Mouse (Mus musculus) cerebellum, adult 11-12 months (tissue): ENCODE measurements around the gene Pnmal2.

Experiments
- DNase-seq: peaks from one replicate; pipeline ENCODE4 v3.0.0; 2022

Pnmal2 gene

DNA sequence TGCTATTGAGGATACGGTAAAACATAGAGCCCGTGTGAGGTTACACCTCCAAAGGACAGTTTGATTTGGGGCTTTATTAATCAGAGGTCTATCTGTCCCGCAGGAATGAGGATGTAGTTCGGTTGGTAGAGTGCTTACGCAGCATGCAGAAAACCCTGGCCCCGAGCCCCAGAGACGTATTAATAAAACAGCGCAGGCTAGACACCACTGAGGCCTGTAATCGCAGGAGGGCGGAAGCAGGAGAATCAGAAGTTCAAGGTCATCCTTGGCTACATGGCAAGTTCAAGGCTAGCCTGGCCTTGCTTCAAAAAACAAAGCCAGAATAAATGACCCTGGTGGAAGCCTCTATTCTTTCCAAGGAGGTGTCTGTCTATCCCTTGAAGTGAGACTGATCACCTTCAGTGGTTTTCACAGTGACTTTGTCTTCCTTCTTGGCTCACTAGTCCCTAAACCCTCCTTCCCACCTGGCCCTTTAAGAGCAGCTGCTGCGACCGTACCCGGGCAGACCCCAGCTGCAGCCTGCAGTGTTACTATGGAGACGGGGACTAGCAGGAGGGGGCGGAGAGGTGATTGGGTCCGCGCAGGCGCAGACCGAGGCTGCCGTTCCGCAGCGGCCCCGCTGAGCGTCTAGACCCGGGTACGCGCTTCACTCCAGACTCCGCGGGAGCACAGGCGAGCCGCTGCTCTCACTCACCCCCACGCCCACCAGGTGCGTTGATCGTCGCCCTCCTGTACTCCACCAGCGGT is at the start of gene Pnmal2:
Gene Pnmal2, plus strand, starts transcription at position 622 of the 747 bp plus-strand sequence.
- peak; percentile 95 for DNase-seq

DNA sequence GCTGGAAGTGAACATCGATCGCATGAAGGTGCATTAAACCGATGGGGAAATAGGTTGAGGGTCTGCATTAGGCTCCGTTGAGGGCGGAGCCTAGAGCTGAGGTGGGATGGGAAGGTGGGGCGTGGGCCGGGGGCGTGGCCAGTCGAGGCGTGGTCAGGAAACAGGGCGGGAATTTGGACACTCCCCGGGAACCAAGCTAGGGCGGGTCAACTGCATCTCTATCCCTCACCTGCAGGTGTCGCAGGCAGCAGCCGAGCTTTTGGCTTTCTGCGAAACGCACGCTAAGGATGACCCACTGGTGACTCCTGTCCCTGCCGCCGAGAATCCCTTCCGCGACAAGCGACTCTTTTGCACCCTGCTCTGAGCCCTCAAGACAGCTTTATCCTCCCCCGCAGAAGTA is 49.5 kb upstream of the Pnmal2 start:
- DNase-seq: peak; percentile 87

DNA sequence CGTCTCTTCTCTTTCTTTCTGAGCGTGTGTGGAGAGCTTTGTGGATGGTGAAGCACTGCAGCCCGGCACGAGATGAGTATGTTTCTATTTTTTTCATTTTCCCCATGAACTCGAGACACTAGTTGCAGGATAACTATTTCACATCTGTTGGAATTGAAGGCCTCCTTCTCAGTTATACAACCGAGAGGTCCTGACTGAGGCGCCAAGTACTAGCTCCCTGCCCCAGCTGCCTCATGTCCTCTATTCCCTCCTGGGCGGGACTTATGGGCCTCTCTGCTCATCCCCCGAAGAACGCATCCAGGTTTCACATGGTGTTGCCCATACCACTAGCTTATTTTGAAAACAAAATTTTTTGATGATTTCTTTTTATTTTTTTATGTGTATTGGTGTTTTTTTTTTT is 49.0 kb upstream of the Pnmal2 start:
- DNase-seq: no peak

DNA sequence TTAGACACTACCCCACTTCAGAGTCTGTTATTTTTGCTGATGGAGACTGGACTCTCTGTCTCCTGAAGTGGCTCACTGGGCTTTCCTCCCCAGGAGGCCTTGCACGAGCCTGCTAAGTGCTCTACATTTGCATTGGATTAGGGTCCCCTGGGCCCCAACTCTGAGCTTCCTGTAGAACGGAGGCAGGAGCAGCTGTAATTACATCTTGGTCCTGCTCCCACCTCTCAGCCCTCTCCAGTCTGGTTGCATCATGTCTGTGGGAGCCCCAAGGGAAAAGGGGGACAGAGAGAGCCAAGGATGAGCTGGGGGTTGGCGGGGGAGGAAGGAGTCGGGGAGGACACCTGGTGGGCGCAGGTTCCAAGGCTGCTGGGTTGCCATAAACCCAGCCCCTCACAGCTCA is 44.0 kb upstream of the Pnmal2 start:
- no peak for DNase-seq

DNA sequence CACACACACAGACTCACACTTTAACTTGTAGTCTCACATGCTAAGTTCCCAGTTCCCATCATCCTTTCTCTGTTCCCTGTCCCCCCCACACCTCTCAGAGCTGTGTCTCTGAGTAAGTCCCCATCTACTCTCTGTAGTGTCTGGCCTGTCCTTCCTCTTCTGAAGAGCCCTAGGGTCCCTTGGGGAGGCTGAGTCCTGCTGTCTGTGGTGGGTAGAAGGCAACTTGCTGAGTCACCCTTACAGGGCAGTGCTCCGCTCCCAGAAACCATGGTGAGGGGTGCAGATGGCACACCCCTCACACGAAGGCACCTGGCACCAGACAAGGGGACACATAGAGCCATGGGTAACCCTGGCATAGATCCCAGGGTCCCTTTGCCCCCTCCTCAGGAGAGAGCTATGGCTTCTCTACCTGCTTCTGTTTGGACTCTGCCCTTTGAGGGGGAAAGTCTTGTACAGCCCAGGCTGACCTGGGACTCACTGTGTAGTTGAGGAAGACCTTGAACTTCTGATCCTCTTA is 41.0 kb upstream of the Pnmal2 start:
- DNase-seq: no peak

DNA sequence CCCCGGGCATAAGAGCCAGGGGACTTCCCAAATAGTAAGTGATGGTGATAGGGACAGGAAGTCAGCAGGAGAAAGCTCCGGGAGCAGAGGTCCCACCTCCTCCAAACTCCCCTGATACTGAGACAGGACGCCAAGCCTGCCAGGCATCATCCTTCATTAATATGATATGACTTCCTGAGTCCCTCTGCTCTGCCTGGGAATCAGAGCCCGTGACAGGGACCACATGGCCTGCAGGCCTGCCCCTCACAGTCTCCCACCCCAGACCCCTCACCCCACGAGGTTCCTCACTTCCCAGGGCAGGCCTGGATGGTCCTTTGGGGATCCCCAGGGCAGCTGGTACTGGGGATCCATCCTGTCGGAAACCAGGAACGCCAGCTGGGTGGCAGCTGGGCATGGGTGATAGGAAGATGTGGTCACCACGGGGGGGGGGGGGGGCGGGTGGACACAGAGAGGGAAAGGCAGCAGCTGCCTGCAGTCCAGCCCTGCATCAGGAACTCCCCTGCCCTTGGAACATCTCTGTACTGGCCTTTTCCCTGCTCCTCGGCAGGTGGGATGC is 40.3 kb upstream of the Pnmal2 start:
- DNase-seq: no peak

DNA sequence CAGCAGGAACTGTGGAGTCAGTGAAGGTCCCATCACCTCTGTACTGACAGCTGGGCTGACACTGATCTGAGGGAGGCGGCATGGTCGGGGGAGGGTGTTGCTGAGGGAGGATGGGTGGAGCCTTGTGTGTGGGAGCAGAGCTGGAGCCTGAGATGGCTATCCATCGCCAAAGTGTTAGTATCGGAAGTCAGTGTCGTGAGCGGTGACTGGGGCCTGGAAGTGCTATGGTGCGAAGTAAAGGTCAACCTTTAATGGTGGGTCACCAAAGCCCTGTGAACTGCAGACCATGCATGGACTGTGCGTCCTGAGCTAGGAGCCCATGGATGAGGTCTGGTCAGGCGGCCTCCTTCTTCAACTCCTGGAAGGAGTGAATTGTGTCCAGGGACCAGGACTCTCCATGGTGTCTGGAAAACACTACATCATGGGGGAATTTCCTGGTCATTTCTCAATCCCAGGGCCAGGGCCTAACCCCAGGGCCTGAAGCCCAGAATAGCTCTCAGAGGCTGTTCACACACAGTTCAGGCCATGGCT is 38.9 kb upstream of the Pnmal2 start:
- DNase-seq: no peak

DNA sequence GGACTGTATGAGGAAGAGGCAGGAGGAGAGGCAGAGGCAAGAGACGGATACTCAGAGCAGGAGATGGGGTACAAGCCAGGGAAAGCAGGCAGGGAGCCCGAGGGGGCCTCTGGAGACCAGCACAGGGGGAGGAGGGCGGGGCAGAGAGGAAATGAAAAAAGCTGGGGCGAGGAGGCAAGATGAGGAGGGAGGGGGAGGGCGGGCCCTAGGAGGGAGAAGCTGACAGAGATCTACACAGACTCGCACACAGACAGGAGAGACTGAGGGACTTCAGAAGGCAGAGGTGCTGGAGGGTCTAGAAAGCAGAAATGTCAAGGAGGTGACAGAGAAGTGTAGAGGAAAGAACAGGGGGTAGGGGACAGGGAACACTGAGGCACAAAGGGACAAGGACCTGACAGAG is 38.2 kb upstream of the Pnmal2 start, which contains the start of gene Ptgir:
Gene Ptgir, plus strand, starts transcription at position 210 of the 400 bp plus-strand sequence.
- no peak for DNase-seq

DNA sequence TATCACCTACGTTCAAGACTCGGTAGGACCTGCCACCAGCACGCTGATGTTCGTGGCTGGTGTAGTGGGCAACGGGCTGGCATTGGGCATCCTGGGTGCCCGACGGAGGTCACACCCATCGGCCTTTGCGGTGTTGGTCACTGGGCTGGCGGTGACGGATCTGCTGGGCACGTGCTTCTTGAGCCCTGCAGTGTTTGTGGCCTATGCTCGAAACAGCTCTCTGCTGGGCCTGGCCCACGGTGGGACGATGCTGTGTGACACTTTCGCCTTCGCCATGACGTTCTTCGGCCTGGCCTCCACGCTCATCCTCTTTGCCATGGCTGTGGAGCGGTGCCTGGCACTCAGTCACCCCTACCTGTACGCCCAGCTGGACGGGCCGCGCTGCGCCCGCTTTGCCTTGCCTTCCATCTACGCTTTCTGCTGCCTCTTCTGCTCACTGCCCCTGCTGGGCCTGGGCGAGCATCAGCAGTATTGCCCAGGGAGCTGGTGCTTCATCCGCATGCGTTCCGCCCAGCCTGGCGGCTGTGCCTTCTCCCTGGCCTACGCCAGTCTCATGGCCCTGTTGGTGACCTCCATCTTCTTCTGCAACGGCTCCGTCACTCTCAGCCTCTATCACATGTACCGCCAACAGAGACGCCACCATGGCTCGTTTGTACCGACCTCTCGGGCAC is 37.5 kb upstream of the Pnmal2 start:
- DNase-seq: no peak

DNA sequence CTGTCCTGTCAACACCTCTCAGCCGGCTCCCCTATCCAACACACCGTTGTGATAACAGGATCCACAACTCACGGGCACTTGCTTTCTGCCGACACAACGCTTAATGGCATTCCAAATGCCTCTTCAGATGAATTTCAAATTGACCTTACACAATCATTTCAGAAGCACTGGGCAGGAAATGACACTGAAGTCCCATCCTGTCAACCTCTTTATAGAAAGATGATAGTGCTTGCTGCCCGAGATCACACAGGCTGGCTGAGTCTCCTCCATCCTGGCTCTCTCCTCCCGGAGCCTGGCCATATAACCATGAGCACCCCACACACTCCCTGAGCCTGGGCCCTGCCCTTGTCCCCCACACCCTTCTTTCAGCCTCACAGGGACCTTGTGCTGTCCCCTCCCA is 36.6 kb upstream of the Pnmal2 start:
- DNase-seq: no peak

DNA sequence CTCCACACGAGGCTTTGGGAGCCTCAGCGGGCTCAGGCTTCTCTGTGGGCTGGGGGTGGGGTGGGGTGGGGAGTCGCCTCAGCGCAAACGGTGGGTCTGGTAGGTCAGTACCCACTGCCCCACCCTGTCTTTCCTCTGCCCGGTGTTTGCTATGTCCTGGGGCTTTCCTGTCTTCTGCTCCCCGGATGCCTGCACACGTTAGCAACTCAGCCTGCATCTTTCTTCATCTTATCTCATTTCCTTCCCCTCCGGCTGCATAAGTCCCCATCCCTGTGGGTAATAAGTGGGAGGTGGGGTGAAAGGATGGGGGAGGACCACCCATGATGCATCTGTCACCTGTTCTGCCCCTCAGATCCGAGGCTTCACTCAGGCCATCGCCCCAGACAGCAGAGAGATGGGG is 36.1 kb upstream of the Pnmal2 start:
- DNase-seq: no peak

DNA sequence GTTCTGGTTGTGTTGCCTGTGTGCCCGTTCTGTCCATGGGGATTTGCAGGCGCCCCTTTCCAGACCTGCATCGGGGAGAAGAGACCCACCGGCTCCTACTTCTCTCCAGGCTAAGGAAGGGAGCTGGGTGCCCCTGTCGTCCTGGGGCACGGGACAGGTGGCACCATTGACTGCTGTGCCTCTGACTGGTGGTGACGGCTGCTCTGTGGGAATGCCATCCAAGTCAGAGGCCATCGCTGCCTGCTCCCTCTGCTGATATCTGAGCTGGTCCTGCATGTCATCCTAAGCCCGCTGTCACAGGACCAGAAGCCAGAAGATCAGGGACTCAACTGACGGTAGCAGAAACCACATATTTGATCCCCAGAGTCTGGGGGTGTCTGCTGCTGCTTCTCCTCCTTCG is 35.6 kb upstream of the Pnmal2 start:
- DNase-seq: no peak

DNA sequence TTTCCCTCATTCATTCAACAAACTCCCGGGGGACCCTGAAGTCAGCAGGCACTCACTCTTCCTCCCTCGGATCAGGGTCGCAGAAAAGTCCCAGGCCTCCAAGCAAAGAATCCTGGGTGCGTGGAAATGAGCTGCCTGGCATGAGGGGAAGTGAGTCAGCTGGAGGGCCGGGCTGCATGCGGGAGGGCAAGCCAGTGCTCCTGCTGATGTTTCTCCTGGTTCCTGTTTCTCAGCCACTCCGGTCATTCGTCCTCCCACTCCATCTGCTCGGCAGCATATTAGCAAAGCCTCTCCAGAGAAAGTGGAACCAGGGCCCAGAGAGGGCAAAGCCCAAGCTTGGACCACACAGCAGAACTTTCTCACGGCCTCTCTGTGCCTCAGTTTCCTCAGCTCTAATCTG is 34.6 kb upstream of the Pnmal2 start:
- no peak for DNase-seq

DNA sequence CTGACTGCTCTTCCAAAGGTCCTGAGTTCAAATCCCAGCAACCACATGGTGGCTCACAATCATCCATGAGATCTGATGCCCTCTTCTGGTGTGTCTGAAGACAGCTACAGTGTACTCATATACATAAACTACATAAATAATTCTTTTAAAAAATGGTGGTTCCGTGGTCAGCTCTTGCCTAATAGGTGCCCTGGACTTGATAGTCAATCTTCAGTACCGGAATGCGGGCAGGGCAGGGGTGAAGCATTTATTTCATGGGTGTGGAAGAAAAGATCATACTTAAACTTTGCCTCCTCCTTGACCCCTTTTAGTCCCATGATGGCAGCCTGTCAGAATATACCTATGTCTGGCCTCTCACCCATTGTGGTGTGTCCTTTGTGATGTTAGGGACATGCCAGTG is 32.6 kb upstream of the Pnmal2 start:
- no peak for DNase-seq

DNA sequence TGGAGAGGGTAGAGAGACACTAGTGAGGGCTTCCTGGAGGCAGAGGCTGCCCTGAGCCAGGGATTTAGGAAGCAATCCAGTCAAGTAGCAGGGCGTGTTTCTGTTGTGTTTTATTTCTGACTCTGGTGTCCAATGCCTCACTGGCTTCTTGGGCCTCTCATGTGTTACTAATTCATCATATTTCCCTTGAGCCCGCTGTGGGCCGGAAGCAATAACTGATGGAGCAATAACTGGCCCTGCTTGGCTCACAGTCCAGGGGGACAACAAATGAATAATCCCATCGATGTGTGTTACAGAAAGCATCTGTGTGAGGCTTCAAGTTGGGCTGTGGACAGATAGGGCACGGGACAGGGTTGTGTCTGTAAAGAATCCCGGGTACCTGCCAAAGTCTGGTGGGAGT is 32.1 kb upstream of the Pnmal2 start:
- no peak for DNase-seq

DNA sequence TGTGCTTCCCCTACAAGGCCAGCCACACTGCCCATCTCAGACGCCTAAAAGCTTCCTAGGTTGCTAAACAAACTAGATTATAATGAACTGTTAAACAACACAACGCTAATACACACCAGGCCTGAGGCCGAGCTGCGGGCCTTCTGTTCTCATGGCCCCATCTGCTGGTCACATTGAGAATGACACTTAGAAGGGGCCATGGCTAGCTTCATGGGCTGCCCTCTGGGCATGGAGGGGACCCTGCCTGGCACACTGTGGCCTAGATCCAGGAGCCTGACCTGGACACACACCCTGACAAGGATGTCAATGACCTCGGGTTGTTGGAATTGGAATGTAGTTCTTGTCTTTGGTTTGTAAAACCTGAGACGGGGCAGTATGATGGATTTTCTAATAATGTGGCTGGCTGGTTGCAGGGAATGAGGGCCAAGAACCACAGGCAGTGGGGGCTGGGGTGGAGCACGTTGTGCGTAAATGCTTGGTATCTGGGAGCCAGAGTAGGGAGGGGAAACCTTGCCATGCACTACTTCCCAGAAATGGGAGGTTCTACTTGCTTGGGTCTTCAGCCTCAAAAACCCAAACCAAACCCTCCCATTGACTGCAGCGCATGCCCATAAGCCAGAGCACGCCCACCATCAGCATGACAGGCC is 30.6 kb upstream of the Pnmal2 start:
- DNase-seq: peak; percentile 69

DNA sequence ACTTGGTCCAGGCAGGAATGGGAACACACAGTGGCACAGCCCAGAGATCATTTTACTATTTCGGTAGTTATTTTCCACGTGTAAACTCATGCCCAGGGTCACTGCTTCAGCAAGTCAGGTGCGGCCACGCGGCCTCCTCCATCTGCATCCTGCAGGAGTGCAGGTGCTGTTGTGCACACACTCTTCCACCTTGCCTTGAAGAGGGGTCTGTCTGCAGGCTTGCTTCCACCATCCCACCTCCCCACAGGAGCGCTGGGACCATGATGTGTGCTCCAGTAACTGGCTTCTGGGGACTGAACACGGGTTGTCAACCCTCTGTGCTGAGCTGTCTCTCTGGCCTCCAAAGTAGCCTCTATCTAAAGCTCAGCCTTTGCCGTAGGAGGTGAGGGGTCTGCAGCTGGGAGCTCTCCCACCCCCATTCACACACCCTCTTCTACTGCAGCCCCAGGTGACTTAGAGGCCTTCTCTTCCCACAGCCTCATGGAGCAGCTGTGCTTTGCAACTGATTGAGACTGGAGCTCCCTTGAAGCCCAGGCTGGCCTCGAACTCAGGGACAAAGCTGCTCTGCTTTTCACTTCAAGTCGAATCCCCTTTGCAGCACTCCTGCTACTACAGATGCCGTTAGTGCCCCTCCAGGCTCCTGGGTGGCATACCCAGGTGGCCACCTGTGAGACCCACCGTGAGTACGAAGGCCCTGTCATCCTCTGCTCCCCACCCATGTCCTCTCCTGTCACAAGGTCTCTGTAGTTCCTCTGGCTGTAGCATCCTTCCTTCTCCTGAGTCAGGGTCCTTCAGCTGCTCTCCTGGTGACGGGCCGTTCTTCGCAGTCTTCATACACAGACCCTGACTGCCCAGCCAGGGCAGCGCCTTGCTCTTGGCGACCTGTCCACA is 29.8 kb upstream of the Pnmal2 start:
- no peak for DNase-seq

DNA sequence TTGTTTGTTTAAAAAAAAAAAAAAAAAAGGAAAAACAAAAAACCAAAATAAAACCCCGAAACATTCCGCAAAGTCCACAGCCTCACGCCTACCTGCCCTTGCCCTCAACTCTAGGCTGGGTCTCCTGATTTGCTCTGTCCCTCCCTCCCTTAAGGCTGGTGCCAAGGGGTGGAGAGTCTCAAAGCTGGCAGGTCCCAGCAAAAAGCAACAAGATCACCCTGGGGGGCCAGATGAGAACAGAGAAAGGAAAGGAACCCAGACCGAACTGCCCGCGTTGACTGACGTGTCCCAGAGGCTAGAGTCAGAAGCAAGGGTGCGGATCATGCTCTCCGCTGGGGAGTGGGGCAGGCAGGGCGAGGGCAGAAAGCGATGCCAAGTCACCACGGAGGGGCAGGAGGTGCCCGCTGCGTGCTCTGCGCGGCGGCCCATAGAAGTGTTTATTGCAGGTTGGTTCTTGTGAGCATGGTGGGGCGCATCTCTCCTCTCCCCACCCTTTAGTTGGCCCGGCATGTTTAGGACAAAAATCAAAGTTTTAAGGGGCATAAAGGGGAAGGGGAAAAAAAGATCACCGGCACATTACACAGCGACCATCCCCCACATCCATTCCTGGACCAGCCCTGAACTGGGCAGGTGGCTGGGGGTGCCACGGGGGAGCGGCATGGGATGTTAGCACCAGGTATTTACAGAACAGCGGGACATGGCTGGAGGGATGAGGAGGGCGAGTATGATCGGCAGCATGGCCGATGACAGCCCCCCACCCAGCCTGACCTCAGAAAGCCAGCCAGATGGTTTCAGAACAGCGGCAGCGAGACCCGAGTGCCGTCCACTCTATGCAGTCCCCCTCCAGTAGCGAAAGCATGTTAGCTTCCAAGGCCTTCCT is 28.8 kb upstream of the Pnmal2 start:
- peak; percentile 65 for DNase-seq

DNA sequence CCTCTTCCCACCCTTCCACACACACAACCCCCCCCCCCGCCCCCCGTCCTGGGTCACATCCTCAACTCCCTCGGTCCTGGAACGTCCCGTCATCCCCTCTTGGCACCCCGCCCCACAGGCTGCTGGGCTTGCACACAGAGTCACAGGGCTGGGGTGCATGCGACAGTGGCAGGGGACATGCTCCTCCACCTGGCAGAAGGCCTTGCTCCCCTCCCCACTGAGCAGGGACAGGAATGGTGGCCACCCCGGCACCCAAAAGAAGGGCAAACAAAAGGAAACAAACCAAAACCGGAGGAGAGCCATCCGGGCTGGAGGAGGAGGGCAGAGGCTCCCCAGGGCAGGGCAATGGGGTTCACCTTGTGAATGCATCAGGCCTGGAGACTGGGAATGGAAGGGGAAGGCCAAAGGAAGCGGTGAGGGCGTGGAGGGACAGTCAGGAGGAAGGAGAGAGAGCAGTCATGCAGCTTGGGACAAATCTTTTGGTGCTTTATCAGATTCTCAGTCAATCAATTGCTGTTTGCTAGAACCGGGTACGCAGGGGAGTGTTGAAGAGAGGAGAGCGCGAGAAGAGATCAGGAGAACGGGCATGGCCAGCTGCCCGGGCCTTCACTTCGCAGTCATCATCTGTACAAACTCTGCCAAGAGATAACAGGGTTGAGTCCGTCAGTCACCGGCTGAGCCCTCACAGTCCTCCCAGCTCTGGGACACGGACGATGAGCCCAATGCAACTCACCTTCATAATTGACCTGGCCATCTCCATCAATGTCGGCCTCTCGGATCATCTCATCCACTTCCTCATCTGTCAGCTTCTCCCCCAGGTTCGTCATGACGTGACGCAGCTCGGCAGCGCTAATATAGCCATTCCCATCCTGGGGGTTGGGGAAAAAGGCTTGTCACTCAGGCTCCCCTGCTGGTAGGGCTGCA is 27.9 kb upstream of the Pnmal2 start:
- DNase-seq: peak; percentile 73

DNA sequence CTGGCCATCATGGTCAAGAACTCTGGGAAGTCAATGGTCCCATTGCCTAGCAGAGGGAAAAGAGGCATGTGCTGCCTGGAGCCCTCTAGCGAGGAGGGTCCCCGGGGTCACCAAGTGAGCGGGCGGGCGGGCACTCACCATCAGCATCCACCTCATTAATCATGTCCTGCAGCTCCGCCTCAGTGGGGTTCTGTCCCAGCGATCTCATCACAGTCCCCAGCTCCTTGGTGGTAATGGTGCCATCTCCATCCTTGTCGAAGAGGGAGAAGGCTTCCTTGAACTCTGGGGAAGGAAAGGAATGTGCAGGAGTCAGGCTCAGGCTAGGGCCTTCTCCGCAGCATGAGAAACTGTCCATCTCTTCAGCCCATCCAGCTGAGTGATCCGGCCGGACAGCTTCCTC is 27.0 kb upstream of the Pnmal2 start:
- DNase-seq: no peak
